Mouse (Mus musculus): Measurements from ENCODE around the gene Il11ra1.

DNA sequence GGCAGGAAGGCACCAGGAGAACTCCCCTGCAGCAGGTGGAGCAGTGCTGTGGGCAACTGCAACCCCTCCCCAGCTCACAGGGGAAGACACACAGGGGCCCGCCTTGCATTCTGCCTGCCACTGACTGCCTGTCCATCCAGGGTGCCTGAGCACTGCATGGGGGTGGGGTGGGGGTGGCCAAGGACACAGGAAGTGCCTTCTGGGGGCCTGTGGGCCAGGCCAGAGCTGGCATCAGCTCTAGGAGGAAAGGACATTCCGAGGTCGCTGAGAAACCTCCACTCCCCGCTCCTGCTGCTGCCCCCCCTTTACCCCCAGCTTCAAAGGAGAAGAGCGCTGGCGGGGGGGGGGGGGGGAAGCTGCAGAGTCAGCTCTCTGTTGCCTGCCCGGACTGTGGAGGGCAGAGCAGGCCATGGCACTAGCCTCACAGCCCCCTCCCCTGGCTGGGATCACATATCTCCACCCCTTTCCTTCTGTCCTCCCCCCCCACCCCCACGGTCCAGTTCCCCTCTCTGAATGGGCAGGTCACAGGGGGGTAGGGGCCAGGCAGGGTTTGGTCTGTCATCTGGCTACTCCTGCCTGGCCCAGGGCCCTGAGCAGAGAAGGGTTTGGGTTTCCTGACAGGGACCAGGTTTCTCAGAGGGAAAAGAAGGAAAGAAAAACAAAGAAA, 34.6 kb upstream of the Il11ra1 start:
- TF ChIP-seq CTCF (IDR thresholded peaks at IDR 0.05; ENCODE audit: control insufficient read depth, insufficient read depth, insufficient read length): no peak
- TF ChIP-seq MYOD1 (IDR thresholded peaks at IDR 0.05; ENCODE audit: control insufficient read depth, insufficient read length, low read depth): no peak
- TF ChIP-seq CEBPB (IDR thresholded peaks at IDR 0.05; ENCODE audit: low read depth): no peak
- TF ChIP-seq MAX (IDR thresholded peaks at IDR 0.05): no peak
- TF ChIP-seq MYOG (IDR thresholded peaks at IDR 0.05; ENCODE audit: control insufficient read depth, extremely low read depth, insufficient read length): no peak

All from C2C12 (cell line).